Mouse (Mus musculus) limb, embryonic 10.5 days (tissue): Measurements from ENCODE around the gene Dpp4. TPM values are rescaled to one million over a fixed set of nuclear protein-coding genes. Genes with fewer than 3 reads are reported as not detected.

Source experiments
- DNase-seq: peaks from one replicate; pipeline ENCODE4 v3.0.0-alpha.2; 2017; ENCODE audit warnings: low spot score
- H3K27ac ChIP-seq: fragments of 300-500 bp; sonication (generic); 2 replicates; pipeline ENCODE4 v1.5.1; 2016; ENCODE audit warnings: mild to moderate bottlenecking
- H3K27me3 ChIP-seq: fragments of 300-500 bp; sonication (generic); 2 replicates; pipeline ENCODE4 v1.6.1; 2016; ENCODE audit warnings: low read depth, mild to moderate bottlenecking; ENCODE audit not compliant: poor library complexity, severe bottlenecking
- H3K36me3 ChIP-seq: fragments of 300-500 bp; sonication (generic); 2 replicates; pipeline ENCODE4 v1.6.1; 2016; ENCODE audit warnings: mild to moderate bottlenecking, moderate library complexity
- H3K4me1 ChIP-seq: fragments of 300-500 bp; sonication (generic); 2 replicates; pipeline ENCODE4 v1.6.1; 2016
- H3K4me3 ChIP-seq: fragments of 300-500 bp; sonication (generic); 2 replicates; pipeline ENCODE4 v1.5.1; 2016; ENCODE audit warnings: mild to moderate bottlenecking, moderate library complexity
- H3K9me3 ChIP-seq: fragments of 300-500 bp; sonication (generic); replicated peaks from 2 replicates; pipeline ENCODE4 v1.6.1; 2016; ENCODE audit warnings: mild to moderate bottlenecking
- WGBS: fragments of 180-500 bp; shearing (Covaris S2); methylation state at CpG from one replicate; pipeline ENCODE4 v1.1.7; 2016; 5-methylcytosine and 5-hydroxymethylcytosine counted together
- polyA plus RNA-seq: library from polyadenylated mRNA; unstranded; fragments of >200 nt; fragmentation: Nextera tagmentation; extraction: Ambion mirVana; gene quantifications from 2 replicates; pipeline ENCODE4 v1.2.1, GENCODE M21; 2016

Gene Dpp4
- polyA plus RNA-seq, 1 experiment from 2014 or later: 0.23 TPM

GRCm38 (mm10) chr2:62301716-62302115, 110.3 kb downstream of the Dpp4 start:
- Histone ChIP-seq H3K36me3 (no peaks in the 10 kb centered on the region), H3K9me3 (no peaks in the 10 kb centered on the region), H3K4me1 (no peaks in the 10 kb centered on the region), H3K4me3 (no peak overlapping the region), H3K27me3 (no peaks in the 10 kb centered on the region), H3K27ac (no peak overlapping the region)
- DNase-seq: no peak
- WGBS: 99% methylated on average over 2 of the region's 2 CpGs

DNA sequence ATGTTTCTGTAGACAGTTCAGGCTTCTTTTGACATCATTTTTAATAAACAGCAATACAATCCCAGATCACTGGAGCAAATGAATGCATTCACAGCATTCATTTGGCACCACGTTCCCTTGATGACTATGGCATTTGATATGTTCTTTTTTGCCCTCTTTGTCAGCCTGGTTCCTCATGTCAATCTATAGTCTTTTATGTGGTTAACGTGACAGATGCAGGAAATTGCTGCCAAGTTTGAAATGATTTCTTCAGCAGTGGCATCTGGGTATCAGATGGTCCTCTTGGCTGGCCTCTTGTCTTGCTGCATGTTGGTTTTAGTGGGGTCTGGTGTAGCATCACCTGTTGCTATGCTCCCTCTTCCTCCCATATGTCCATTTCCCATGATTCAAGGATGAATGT, 118.2 kb downstream of the Dpp4 start:
- H3K36me3 ChIP-seq: no peaks in the 10 kb centered on the region
- WGBS: 73% methylated on average over 2 of the region's 2 CpGs
- H3K4me1 ChIP-seq: no peaks in the 10 kb centered on the region
- no peak overlapping the region for H3K4me3 ChIP-seq
- no peak overlapping the region for H3K27ac ChIP-seq
- no peak for DNase-seq
- H3K9me3 ChIP-seq: no peaks in the 10 kb centered on the region
- H3K27me3 ChIP-seq: no peaks in the 10 kb centered on the region

GRCm38 (mm10) chr2:62287532-62287931, 124.5 kb downstream of the Dpp4 start:
- WGBS: 77% methylated on average over 4 of the region's 4 CpGs
- H3K9me3 ChIP-seq: no peaks in the 10 kb centered on the region
- no peak overlapping the region for H3K27ac ChIP-seq
- no peaks in the 10 kb centered on the region for H3K36me3 ChIP-seq
- H3K4me3 ChIP-seq: no peak overlapping the region
- H3K4me1 ChIP-seq: no peaks in the 10 kb centered on the region
- DNase-seq: no peak
- no peaks in the 10 kb centered on the region for H3K27me3 ChIP-seq

- DNase-seq: no peak
- 4% methylated on average over 2 of the region's 2 CpGs for WGBS
Measured at GRCm38 (mm10) chr2:62285847-62286246, 126.2 kb downstream of the Dpp4 start.

GRCm38 (mm10) chr2:62285026-62285425, 127.0 kb downstream of the Dpp4 start:
- Histone ChIP-seq H3K36me3 (no peaks in the 10 kb centered on the region), H3K4me3 (no peak overlapping the region), H3K4me1 (no peaks in the 10 kb centered on the region), H3K9me3 (no peaks in the 10 kb centered on the region), H3K27me3 (no peaks in the 10 kb centered on the region), H3K27ac (no peak overlapping the region)
- WGBS: 90% methylated on average over 2 of the region's 2 CpGs
- DNase-seq: no peak

More at GRCm38 (mm10) chr2:62285847-62286246, 126.2 kb downstream of the Dpp4 start:
- Histone ChIP-seq H3K4me3 (no peak overlapping the region), H3K27ac (no peak overlapping the region), H3K27me3 (no peaks in the 10 kb centered on the region), H3K4me1 (no peaks in the 10 kb centered on the region), H3K36me3 (no peaks in the 10 kb centered on the region), H3K9me3 (no peaks in the 10 kb centered on the region)

Other genes starting within 250 kb of the Dpp4 start
- gene Gcg, start 71.4 kb upstream of the Dpp4 start, polyA plus RNA-seq: 0.18 TPM in 1 of 2 replicates, not detected in the other
- 4.5 and 6.4 TPM in 2 replicates for gene Fap, start 161.8 kb upstream of the Dpp4 start, polyA plus RNA-seq
- gene Ifih1, start 234.0 kb upstream of the Dpp4 start, polyA plus RNA-seq: 0.45 and 0.73 TPM in 2 replicates